Mouse (Mus musculus) neural tube, embryonic 12.5 days (tissue): ENCODE measurements around the gene Ryr3. TPM values are rescaled to one million over a fixed set of nuclear protein-coding genes. Genes with fewer than 3 reads are reported as not detected.

Source experiments
- ATAC-seq: fragments of 200-750 bp; cut with Nextera tagmentation; 2 replicates; pipeline ENCODE4 v1.8.0; 2017; ENCODE audit warnings: low read depth, mild to moderate bottlenecking, moderate TSS enrichment, moderate library complexity; ENCODE audit not compliant: low FRiP score
- H3K27ac ChIP-seq: fragments of 300-500 bp; sonication (generic); 2 replicates; pipeline ENCODE4 v1.5.1; 2016
- H3K27me3 ChIP-seq: fragments of 300-500 bp; sonication (generic); replicated peaks from 2 replicates; pipeline ENCODE4 v1.6.1; 2016; ENCODE audit warnings: mild to moderate bottlenecking
- H3K36me3 ChIP-seq: fragments of 300-500 bp; sonication (generic); 2 replicates; pipeline ENCODE4 v1.6.1; 2016; ENCODE audit warnings: mild to moderate bottlenecking
- H3K4me1 ChIP-seq: fragments of 300-500 bp; sonication (generic); 2 replicates; pipeline ENCODE4 v1.6.1; 2016
- H3K4me2 ChIP-seq: fragments of 300-500 bp; sonication (generic); replicated peaks from 2 replicates; pipeline ENCODE4 v1.6.1; 2016; ENCODE audit warnings: mild to moderate bottlenecking
- H3K4me3 ChIP-seq: fragments of 300-500 bp; sonication (generic); 2 replicates; pipeline ENCODE4 v1.5.1; 2016
- H3K9ac ChIP-seq: fragments of 300-500 bp; sonication (generic); 2 replicates; pipeline ENCODE4 v1.6.1; 2016; ENCODE audit warnings: mild to moderate bottlenecking
- H3K9me3 ChIP-seq: fragments of 300-500 bp; sonication (generic); 2 replicates; pipeline ENCODE4 v1.6.1; 2016; ENCODE audit warnings: mild to moderate bottlenecking
- WGBS: fragments of 180-500 bp; shearing (Covaris S2); methylation state at CpG from one replicate; pipeline ENCODE4 v1.1.7; 2016; 5-methylcytosine and 5-hydroxymethylcytosine counted together
- polyA plus RNA-seq: library from polyadenylated mRNA; unstranded; fragments of >200 nt; fragmentation: Nextera tagmentation; extraction: Ambion mirVana; gene quantifications from 2 replicates; pipeline ENCODE4 v1.2.1, GENCODE M21; 2016

The Ryr3 gene
- polyA plus RNA-seq, 1 experiment from 2014 or later, result 0.95 TPM

DNA sequence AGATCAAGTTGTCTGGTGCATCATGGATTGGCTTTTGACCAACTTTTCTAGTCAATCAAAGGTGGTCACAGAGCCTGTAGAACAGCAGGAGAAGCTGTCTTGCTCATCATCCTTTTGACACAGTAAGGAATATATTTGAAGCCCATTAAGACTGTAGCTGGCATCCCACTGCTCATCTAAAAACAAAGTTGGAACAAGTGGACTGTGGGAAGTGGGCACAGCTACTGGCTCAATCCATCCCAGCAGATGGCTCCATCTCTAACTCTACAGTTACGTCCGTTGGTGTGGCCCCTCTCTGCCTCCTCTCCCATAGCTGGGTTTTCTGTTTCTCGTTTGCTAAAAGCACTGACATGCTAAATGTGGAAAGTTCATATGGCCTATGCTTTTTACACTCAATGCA, 400.9 kb downstream of the Ryr3 start:
- H3K27me3 ChIP-seq, result no peaks in the 10 kb centered on the region
- H3K27ac ChIP-seq, result no peak overlapping the region
- ATAC-seq, result no peak
- no peak overlapping the region for H3K4me3 ChIP-seq
- H3K36me3 ChIP-seq, result no peaks in the 10 kb centered on the region
- H3K9ac ChIP-seq, result no peak overlapping the region
- WGBS, result 89% methylated on average over 3 of the region's 3 CpGs
- no peak overlapping the region for H3K4me2 ChIP-seq
- H3K4me1 ChIP-seq, result 0 out of 2 replicates have a peak, but pooled peaks cover 2% of the 10 kb centered on the region
- H3K9me3 ChIP-seq, result no peaks in the 10 kb centered on the region

DNA sequence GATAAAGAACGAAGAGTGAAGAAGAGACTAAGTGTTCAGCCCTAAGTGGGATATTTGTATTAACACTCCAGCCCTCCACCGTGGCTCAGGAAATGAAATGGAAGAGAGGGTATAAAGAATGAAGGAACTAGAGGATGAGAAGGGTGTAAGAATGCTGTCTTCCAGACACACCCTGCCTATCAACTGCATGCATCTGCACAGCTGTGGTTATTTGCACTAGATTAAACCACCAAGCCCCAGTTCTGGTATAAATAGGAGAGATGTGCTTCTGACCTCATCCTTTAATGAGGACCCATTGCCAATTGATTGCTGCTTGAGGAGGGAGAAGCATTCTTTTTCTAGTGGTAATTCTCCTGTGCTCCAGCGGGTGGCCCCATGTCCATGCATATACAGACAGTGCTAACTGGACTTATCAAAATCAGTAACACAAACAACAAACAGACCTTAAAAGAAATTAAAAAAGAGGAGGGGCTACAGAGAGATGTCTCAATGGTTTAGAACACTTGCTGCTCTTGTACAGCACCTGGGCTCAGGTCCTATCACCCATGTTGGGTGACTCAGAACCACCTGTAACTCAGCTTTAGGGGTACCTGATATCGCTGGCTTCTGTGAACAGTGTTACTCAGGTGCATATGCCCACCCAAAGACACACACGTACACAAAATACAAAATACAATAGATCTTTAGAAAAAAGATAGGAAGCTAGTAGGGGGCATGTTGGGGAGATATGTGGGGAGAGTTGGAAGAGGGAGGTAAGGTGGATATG, 404.1 kb downstream of the Ryr3 start:
- Histone ChIP-seq H3K4me2 (no peak overlapping the region), H3K27ac (no peak overlapping the region), H3K9ac (no peak overlapping the region), H3K9me3 (no peaks in the 10 kb centered on the region), H3K27me3 (no peaks in the 10 kb centered on the region), H3K36me3 (no peaks in the 10 kb centered on the region), H3K4me1 (no peaks in the 10 kb centered on the region), H3K4me3 (no peak overlapping the region)
- WGBS, result 68% methylated on average over 5 of the region's 5 CpGs
- ATAC-seq, result 0 out of 2 replicates have a peak, but pooled peaks have one; percentile 61

DNA sequence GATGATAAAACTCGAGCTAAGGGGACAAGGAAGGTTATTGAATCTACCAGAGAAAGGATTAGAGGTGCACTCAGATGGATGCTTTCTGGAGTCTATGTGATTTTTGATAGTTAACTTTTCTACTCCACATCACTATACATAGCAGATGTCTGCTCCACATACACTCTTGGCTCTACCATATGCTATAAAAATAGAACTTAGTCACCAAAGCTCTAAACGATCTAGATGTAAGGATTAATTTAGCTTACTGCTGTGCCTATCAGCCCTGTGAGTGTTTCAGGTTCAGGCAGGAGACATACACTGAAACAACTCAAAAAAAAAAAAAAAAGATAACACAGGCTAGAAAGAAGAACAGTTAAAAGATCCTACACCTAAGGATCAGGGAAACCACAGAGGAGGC, 410.9 kb downstream of the Ryr3 start:
- H3K9me3 ChIP-seq, result no peaks in the 10 kb centered on the region
- no peak overlapping the region for H3K27ac ChIP-seq
- H3K36me3 ChIP-seq, result no peaks in the 10 kb centered on the region
- ATAC-seq, result no peak
- 71% methylated on average over 2 of the region's 2 CpGs for WGBS
- no peak overlapping the region for H3K4me3 ChIP-seq
- H3K27me3 ChIP-seq, result no peaks in the 10 kb centered on the region
- no peak overlapping the region for H3K4me2 ChIP-seq
- no peak overlapping the region for H3K9ac ChIP-seq
- no peaks in the 10 kb centered on the region for H3K4me1 ChIP-seq

DNA sequence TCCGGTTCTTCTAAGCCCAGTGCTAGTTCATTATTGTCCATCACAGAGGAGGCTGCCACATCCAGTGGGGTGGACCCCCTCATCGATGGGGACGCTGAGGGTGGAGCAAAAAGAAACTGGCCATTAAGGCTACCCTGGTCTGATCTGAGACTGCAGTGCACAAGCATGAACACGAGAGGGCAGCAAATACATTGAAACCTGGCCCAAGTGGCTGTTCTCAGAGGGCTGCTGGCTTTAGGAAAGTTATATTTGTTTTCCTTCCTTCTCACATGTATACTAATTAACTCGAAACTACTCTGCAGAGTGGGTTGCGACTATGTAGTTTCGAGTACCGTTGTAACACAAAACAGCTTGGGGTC, 416.9 kb downstream of the Ryr3 start:
- Histone ChIP-seq H3K4me2 (0 out of 2 replicates have a peak overlapping the region, but pooled peaks have one; percentile 32), H3K4me1 (no peaks in the 10 kb centered on the region), H3K9ac (no peak overlapping the region), H3K9me3 (no peaks in the 10 kb centered on the region), H3K27ac (no peak overlapping the region), H3K4me3 (no peak overlapping the region), H3K27me3 (no peaks in the 10 kb centered on the region), H3K36me3 (no peaks in the 10 kb centered on the region)
- 15% methylated on average over 8 of the region's 8 CpGs for WGBS
- peak; percentile 68 for ATAC-seq

DNA sequence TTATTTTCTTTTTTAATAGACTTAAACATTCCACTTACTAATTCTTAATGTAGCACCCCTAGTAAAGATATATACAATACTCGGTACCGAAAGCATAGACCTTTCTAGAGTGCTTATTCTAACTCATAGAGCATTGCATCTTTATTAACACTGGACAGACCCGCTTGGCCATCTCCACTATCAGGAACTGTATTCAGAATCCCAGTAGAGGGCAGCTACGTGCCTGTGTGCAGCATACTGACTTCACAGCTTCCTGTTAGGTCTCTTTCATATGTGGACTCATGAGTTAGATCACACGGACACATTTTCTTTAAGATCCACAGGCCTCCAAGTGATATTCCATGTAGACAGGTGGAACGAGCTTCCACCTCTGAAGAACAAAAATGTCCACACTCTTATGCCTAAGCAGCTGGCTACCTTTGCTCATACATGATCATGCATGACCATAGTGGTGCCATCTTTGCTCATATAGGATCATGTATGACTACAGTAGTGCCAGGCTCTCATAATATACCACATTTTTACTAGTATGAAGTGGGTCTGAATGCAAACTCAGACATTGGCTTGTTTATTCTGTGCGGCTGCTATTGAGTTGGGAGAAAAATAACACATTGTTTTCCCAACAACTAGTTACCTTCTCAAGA, 417.4 kb downstream of the Ryr3 start:
- H3K4me1 ChIP-seq, result no peaks in the 10 kb centered on the region
- peak; percentile 25; the same call in 1 of the 2 replicates for ATAC-seq
- H3K9ac ChIP-seq, result no peak overlapping the region
- H3K9me3 ChIP-seq, result no peaks in the 10 kb centered on the region
- H3K27me3 ChIP-seq, result no peaks in the 10 kb centered on the region
- H3K36me3 ChIP-seq, result no peaks in the 10 kb centered on the region
- H3K4me2 ChIP-seq, result 0 out of 2 replicates have a peak overlapping the region, but pooled peaks have one; percentile 32
- no peak overlapping the region for H3K4me3 ChIP-seq
- H3K27ac ChIP-seq, result no peak overlapping the region
- WGBS, result 85% methylated on average over 7 of the region's 7 CpGs

DNA sequence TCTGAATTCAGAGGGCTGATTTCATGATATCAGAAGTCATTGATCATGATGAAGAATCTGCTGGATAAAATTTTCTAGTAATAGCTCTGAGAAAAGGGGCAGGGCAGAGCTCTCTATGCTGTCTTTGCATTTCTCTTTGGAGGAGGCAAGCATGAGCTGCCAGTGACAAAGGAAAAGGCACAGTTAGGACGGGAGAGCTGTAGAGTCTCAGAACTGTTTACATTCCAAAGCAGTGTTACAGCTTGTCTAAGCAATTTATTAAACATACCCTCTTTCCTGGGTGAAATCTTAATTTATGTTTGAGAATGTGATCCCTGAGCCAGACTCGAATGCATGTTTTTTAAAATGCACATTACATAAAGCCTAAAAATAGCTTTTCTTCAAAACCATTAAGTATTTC, 435.3 kb downstream of the Ryr3 start:
- Histone ChIP-seq H3K27me3 (no peaks in the 10 kb centered on the region), H3K27ac (no peak overlapping the region), H3K4me2 (no peak overlapping the region), H3K9me3 (no peaks in the 10 kb centered on the region), H3K9ac (no peak overlapping the region), H3K4me3 (no peak overlapping the region), H3K4me1 (no peaks in the 10 kb centered on the region), H3K36me3 (no peaks in the 10 kb centered on the region)
- no peak for ATAC-seq
- WGBS, result 64% methylated on average over 2 of the region's 2 CpGs

DNA sequence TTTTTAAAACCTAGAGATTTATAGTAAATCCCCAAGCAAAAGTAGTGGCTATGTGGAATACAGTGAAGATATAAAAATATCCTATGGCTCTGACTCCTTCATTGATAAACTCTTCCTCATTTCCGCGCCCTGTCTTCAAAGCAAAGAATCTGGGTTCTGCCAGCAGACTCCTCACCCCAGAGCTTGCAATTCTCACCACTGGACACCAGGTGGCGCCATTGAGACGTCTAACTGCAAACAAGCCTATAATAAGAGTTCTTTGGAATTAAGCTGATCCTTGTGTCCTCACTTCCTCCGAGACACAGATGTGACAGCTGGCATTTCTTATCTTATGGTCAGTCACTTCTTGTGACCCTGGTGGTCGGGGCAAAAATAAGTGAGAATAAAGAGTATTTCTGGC, 442.1 kb downstream of the Ryr3 start:
- Histone ChIP-seq H3K9me3 (no peaks in the 10 kb centered on the region), H3K4me3 (no peak overlapping the region), H3K36me3 (no peaks in the 10 kb centered on the region), H3K4me2 (no peak overlapping the region), H3K9ac (no peak overlapping the region), H3K4me1 (no peaks in the 10 kb centered on the region), H3K27me3 (no peaks in the 10 kb centered on the region), H3K27ac (no peak overlapping the region)
- WGBS, result 34% methylated on average over 6 of the region's 6 CpGs
- ATAC-seq, result no peak

DNA sequence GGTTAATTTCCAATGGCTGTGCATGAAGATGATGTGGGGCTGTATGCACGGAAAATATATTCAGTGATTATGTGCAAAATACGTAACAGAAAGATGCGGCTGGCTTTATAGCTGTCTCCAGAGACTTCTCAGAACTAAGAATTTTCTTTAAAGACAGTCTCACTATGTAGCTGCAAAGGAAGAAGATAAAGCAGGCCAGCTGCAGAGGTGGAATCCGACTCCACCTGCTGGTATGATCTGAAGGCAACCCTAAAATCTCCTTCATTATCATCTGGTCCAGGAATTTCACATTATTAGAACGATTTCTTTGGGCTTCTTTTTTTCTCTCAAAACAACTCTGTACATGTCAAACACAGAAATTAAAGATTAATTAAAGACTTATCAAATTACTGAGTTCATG, 449.2 kb downstream of the Ryr3 start:
- no peak for ATAC-seq
- Histone ChIP-seq H3K4me3 (no peak overlapping the region), H3K9ac (no peak overlapping the region), H3K9me3 (no peaks in the 10 kb centered on the region), H3K36me3 (no peaks in the 10 kb centered on the region), H3K4me1 (no peaks in the 10 kb centered on the region), H3K27me3 (no peaks in the 10 kb centered on the region), H3K27ac (no peak overlapping the region), H3K4me2 (no peak overlapping the region)
- 83% methylated on average over 5 of the region's 5 CpGs for WGBS

DNA sequence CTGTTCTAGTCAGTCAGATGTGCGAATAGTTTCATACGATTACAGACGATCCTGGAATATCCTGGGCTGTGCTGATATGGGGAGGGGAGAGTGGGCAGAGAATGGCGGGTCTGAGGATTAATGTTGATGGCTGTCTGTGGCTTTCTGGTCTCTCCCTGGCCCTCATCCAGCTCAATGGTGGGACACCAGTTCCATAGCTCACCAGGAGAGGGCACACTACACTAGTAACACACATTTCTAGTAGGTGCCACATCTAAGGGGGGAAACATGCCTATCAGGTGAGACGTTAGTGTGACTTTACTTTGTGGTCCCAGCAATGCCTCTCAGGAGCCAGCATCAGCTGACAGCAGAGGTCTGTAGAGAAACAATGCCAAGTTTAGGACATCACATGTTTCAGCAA, 451.9 kb downstream of the Ryr3 start:
- no peaks in the 10 kb centered on the region for H3K27me3 ChIP-seq
- no peak overlapping the region for H3K4me3 ChIP-seq
- ATAC-seq, result no peak
- H3K36me3 ChIP-seq, result no peaks in the 10 kb centered on the region
- no peak overlapping the region for H3K27ac ChIP-seq
- WGBS, result 67% methylated on average over 5 of the region's 5 CpGs
- H3K4me1 ChIP-seq, result no peaks in the 10 kb centered on the region
- H3K9me3 ChIP-seq, result no peaks in the 10 kb centered on the region
- no peak overlapping the region for H3K9ac ChIP-seq
- no peak overlapping the region for H3K4me2 ChIP-seq

DNA sequence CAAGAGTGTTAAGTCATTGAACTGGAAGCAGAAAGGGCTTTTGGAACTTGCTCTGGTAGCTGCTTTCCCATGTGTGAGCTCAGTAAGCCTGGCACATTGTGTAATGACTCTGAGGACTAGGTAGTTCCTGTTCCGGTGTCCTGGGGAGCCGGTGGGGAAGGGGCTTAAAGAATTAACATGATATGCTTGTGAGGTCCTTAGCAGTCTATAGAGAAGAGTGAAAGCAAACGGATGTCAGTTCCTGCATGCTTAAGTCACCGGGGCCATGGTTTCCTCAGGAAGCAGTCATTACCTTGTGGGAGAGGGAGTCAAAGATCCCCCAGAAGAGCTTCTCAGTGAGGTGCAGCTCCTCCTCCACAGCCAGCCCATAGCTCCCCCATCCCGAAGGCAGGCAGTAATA, 452.6 kb downstream of the Ryr3 start:
- no peak overlapping the region for H3K4me3 ChIP-seq
- no peak overlapping the region for H3K9ac ChIP-seq
- WGBS, result 73% methylated on average over 5 of the region's 5 CpGs
- ATAC-seq, result no peak
- H3K36me3 ChIP-seq, result no peaks in the 10 kb centered on the region
- no peaks in the 10 kb centered on the region for H3K4me1 ChIP-seq
- H3K9me3 ChIP-seq, result no peaks in the 10 kb centered on the region
- no peaks in the 10 kb centered on the region for H3K27me3 ChIP-seq
- no peak overlapping the region for H3K4me2 ChIP-seq
- H3K27ac ChIP-seq, result no peak overlapping the region

DNA sequence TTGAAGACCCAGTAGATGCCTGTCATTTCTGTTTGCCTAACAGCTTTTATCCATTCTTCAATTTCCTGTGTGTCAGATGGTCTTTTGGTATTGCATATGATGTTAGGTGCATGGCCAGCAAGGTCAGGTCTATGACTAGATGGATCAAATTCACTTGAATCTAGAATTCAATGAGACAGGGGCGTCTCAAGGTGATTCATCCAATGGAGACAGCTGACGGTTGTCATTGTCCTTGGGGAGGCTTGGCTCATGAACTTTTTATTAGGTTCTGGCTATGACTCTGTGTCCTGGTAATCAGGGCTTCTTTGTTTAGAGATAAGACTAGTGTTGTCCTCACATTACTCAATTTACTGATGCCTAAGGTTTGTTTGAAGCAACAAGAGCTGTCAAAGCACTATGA, 454.9 kb downstream of the Ryr3 start:
- ATAC-seq, result no peak
- Histone ChIP-seq H3K36me3 (no peaks in the 10 kb centered on the region), H3K9me3 (no peaks in the 10 kb centered on the region), H3K4me2 (no peak overlapping the region), H3K9ac (no peak overlapping the region), H3K4me1 (no peaks in the 10 kb centered on the region), H3K27ac (no peak overlapping the region), H3K4me3 (no peak overlapping the region), H3K27me3 (no peaks in the 10 kb centered on the region)
- WGBS, result 80% methylated on average over 2 of the region's 2 CpGs

DNA sequence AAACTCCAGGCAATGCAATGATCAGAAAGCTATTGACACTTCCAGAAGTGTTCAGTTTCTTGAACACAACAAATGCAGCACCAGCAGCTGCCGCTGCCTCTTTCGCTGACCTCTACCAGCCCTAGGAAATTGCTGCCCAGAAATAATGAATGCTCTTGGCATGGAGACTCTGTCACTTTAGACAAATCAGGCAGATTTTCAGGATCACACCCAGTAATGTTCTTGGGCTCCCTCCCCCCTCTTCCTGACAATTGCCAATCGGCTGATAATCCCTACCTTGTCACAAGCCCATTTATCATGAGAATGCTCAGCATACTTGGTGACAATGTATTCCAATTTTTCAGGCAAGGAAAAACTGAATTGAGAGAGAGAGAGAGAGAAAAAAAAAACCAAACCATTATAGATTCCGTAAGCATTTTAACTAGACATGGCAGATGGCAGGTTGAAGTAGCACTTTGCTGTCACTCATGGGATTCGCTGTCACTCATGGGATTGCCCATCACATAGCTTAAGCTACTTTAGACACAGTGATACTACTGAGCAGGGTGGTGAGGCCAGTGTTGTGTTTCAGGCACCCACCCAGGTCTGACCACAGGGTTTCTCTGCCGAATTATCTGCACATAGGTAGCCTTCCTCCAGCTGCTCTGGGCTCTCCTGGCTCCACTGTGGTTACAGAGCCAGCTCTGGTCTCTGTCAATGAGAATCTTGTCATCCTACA, 455.5 kb downstream of the Ryr3 start:
- H3K4me1 ChIP-seq, result no peaks in the 10 kb centered on the region
- ATAC-seq, result no peak
- no peak overlapping the region for H3K4me2 ChIP-seq
- no peak overlapping the region for H3K9ac ChIP-seq
- no peak overlapping the region for H3K27ac ChIP-seq
- H3K27me3 ChIP-seq, result no peaks in the 10 kb centered on the region
- no peak overlapping the region for H3K4me3 ChIP-seq
- no peaks in the 10 kb centered on the region for H3K9me3 ChIP-seq
- 75% methylated on average over 6 of the region's 6 CpGs for WGBS
- no peaks in the 10 kb centered on the region for H3K36me3 ChIP-seq
